Mouse (Mus musculus) lung, embryonic 14.5 days (tissue): ENCODE measurements around the gene Vim. TPM values are rescaled to one million over a fixed set of nuclear protein-coding genes. Genes with fewer than 3 reads are reported as not detected.
"Not testable (repeated sequence)": the region's sequence is repeated elsewhere in the genome, so short reads cannot be mapped to it uniquely, and the experiment has no call there.

ENCODE experiments used
- ATAC-seq: fragments of 200-750 bp; cut with Nextera tagmentation; 2 replicates; pipeline ENCODE4 v1.8.0; 2017; ENCODE audit warnings: mild to moderate bottlenecking, moderate TSS enrichment, moderate library complexity; ENCODE audit not compliant: insufficient read depth
- DNase-seq: peaks from one replicate; pipeline ENCODE4 v3.0.0-alpha.2; 2015
- H3K27ac ChIP-seq: fragments of 300-500 bp; sonication (generic); 2 replicates; pipeline ENCODE4 v1.5.1; 2014; ENCODE audit warnings: low read depth, mild to moderate bottlenecking, moderate library complexity
- H3K27me3 ChIP-seq: fragments of 300-500 bp; sonication (generic); 2 replicates; pipeline ENCODE4 v1.6.1; 2014; ENCODE audit warnings: low read length, control low read depth; ENCODE audit not compliant: insufficient read depth
- H3K36me3 ChIP-seq: fragments of 300-500 bp; sonication (generic); 2 replicates; pipeline ENCODE4 v1.6.1; 2014; ENCODE audit warnings: control low read depth; ENCODE audit not compliant: insufficient read depth
- H3K4me1 ChIP-seq: fragments of 300-500 bp; sonication (generic); 2 replicates; pipeline ENCODE4 v1.6.1; 2014; ENCODE audit warnings: antibody characterized with exemption, control low read depth; ENCODE audit not compliant: insufficient read depth
- H3K4me2 ChIP-seq: fragments of 300-500 bp; sonication (generic); 2 replicates; pipeline ENCODE4 v1.6.1; 2014; ENCODE audit warnings: mild to moderate bottlenecking
- H3K4me3 ChIP-seq: fragments of 300-500 bp; sonication (generic); 2 replicates; pipeline ENCODE4 v1.5.1; 2014; ENCODE audit warnings: low read depth, low read length
- H3K9ac ChIP-seq: fragments of 300-500 bp; sonication (generic); 2 replicates; pipeline ENCODE4 v1.6.1; 2014
- H3K9me3 ChIP-seq: fragments of 300-500 bp; sonication (generic); 2 replicates; pipeline ENCODE4 v1.6.1; 2016; ENCODE audit warnings: low read depth, low read length, control low read depth
- CTCF ChIP-seq: IDR thresholded peaks from 2 replicates; pipeline ENCODE4 v1.5.1; 2016; ENCODE audit warnings: antibody characterized with exemption, low read depth
- WGBS: fragments of 180-500 bp; shearing (Covaris S2); extraction: QIAGEN DNeasy Blood & Tissue Kit; methylation state at CpG from one replicate; pipeline ENCODE4 v1.1.7; 2014; 5-methylcytosine and 5-hydroxymethylcytosine counted together
- polyA plus RNA-seq: library from polyadenylated mRNA; unstranded; fragments of >200 nt; fragmentation: Nextera tagmentation; extraction: Ambion mirVana; gene quantifications from 2 replicates; pipeline ENCODE4 v1.2.1, GENCODE M21; 2014

Vim gene
- polyA plus RNA-seq, 1 experiment from 2014 or later, result 843 TPM

DNA sequence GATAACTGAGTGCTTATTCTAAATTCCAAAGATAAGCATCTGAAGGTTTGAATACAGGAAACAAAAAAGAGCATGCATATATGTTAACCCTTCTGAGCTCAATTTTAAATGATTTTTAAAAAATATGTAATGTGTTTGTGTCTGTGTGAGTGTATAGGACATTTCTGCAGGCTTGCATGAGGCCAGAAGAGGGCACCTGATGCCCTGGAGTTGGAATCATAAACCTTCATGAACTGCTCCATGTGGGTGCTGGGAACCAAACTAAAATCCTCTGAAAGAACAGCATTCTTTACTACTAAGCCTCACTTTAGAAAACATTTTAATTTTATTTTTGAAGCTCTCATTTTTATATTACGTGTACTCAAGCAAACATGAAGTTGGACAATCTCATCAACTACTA is 3.7 kb downstream of the Vim start:
- 0 out of 2 replicates have a peak, but pooled peaks have one; percentile 5 for TF ChIP-seq CTCF
- H3K4me1 ChIP-seq, result peaks cover 9% of the 10 kb centered on the region; the same call in 1 of the 2 replicates
- peak overlapping the region; percentile 14; the same call in 1 of the 2 replicates for H3K4me3 ChIP-seq
- no peaks in the 10 kb centered on the region for H3K9me3 ChIP-seq
- H3K4me2 ChIP-seq, result peak overlapping the region; percentile 36
- DNase-seq, result no peak
- H3K27ac ChIP-seq, result no peak overlapping the region
- WGBS, result 94% methylated on average over 1 of the region's 1 CpGs
- ATAC-seq, result no peak
- H3K27me3 ChIP-seq, result no peaks in the 10 kb centered on the region
- peaks cover 59% of the 10 kb centered on the region for H3K36me3 ChIP-seq
- no peak overlapping the region for H3K9ac ChIP-seq

DNA sequence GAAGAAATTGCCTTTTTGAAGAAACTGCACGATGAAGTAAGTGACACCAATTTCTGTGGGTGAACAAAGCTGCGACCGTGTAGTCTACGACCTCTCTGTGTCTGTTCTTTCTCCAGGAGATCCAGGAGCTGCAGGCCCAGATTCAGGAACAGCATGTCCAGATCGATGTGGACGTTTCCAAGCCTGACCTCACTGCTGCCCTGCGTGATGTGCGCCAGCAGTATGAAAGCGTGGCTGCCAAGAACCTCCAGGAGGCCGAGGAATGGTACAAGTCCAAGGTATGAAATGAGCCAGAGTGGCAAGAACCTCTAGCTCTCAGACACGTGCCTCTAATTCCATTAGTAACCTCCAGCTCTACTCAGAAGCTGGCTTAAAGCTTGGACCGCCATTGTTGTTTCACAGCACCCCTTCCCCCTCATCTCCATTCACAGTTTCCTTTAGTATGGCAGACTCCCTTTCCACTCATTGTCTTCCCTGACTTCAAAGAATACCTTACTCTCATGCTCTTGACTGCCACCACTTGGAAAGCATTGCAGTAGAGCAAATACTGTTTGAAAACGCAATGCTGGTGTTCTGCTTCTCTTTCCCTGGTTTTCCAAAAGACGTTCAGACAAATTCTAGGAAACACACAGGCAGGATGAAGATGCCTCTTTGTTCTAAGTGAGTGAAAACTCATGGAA is 4.9 kb downstream of the Vim start:
- H3K36me3 ChIP-seq, result peaks cover 67% of the 10 kb centered on the region
- H3K9me3 ChIP-seq, result no peaks in the 10 kb centered on the region
- H3K27ac ChIP-seq, result no peak overlapping the region
- no peak overlapping the region for H3K9ac ChIP-seq
- ATAC-seq, result no peak
- DNase-seq, result no peak
- 0 out of 2 replicates have a peak, but pooled peaks cover 2% of the 10 kb centered on the region for H3K4me1 ChIP-seq
- no peak overlapping the region for H3K4me3 ChIP-seq
- 81% methylated on average over 14 of the region's 14 CpGs for WGBS
- H3K4me2 ChIP-seq, result peak overlapping the region; percentile 20; the same call in 1 of the 2 replicates
- H3K27me3 ChIP-seq, result no peaks in the 10 kb centered on the region
- no peak for TF ChIP-seq CTCF

DNA sequence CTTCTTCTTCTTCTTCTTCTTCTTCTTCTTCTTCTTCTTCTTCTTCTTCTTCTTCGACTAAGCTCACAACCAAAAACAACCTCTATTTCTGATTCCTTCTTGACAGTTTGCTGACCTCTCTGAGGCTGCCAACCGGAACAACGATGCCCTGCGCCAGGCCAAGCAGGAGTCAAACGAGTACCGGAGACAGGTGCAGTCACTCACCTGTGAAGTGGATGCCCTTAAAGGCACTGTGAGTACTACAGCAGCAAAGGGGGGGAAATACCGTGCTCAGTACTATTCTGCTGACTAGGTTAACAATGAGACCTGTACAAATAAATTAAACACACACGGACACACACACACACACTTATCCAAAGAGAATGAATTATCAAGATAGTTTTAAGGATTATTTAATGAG is 5.6 kb downstream of the Vim start:
- no peak for TF ChIP-seq CTCF
- no peak overlapping the region for H3K27ac ChIP-seq
- peaks cover 67% of the 10 kb centered on the region for H3K36me3 ChIP-seq

DNA sequence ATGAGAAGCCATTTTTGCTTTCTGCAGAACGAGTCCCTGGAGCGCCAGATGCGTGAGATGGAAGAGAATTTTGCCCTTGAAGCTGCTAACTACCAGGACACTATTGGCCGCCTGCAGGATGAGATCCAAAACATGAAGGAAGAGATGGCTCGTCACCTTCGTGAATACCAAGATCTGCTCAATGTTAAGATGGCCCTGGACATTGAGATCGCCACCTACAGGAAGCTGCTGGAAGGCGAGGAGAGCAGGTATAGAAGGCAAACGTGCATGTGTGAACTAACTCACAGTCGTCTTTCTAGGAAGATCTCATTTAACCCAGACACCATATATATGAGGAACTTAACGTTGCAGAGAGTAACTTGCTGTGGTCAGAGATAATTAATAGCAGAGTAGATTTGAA is 6.3 kb downstream of the Vim start:
- H3K4me2 ChIP-seq, result no peak overlapping the region
- 63% methylated on average over 11 of the region's 11 CpGs for WGBS
- ATAC-seq, result no peak
- no peak overlapping the region for H3K27ac ChIP-seq
- DNase-seq, result peak; percentile 31
- peak; percentile 53 for TF ChIP-seq CTCF
- no peak overlapping the region for H3K9ac ChIP-seq
- H3K27me3 ChIP-seq, result no peaks in the 10 kb centered on the region
- peaks cover 67% of the 10 kb centered on the region for H3K36me3 ChIP-seq
- H3K4me3 ChIP-seq, result no peak overlapping the region
- no peaks in the 10 kb centered on the region for H3K9me3 ChIP-seq
- H3K4me1 ChIP-seq, result 0 out of 2 replicates have a peak, but pooled peaks cover 2% of the 10 kb centered on the region

More for the DNA sequence above, 5.6 kb downstream of the Vim start:
- Histone ChIP-seq H3K4me3 (no peak overlapping the region), H3K4me2 (no peak overlapping the region), H3K4me1 (0 out of 2 replicates have a peak, but pooled peaks cover 2% of the 10 kb centered on the region), H3K9me3 (no peaks in the 10 kb centered on the region), H3K27me3 (no peaks in the 10 kb centered on the region), H3K9ac (no peak overlapping the region)
- 82% methylated on average over 8 of the region's 8 CpGs for WGBS
- no peak for DNase-seq
- ATAC-seq, result no peak

DNA sequence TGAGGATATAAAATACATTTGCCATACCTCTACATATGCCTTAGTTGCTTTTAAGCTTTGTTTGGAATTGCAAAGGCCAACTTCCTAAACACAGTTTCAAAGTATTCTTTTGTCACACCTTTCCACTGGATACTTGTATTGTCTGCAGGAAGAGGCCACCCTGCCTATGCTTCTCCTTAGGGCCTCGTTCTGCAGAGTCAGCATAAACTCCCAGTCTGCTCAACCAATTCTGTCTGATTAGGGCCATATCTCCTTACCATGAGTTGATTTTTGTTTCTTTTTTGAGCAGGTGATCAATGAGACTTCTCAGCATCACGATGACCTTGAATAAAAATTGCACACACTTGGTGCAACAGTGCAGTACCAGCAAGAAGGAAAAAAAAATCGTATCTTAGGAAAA is 8.5 kb downstream of the Vim start:
- ATAC-seq, result no peak
- Histone ChIP-seq H3K36me3 (peaks cover 55% of the 10 kb centered on the region), H3K4me1 (no peaks in the 10 kb centered on the region), H3K9me3 (no peaks in the 10 kb centered on the region), H3K4me3 (no peak overlapping the region), H3K9ac (no peak overlapping the region), H3K27me3 (no peaks in the 10 kb centered on the region), H3K4me2 (no peak overlapping the region), H3K27ac (no peak overlapping the region)
- no peak for DNase-seq
- no peak for TF ChIP-seq CTCF
- 80% methylated on average over 3 of the region's 3 CpGs for WGBS

DNA sequence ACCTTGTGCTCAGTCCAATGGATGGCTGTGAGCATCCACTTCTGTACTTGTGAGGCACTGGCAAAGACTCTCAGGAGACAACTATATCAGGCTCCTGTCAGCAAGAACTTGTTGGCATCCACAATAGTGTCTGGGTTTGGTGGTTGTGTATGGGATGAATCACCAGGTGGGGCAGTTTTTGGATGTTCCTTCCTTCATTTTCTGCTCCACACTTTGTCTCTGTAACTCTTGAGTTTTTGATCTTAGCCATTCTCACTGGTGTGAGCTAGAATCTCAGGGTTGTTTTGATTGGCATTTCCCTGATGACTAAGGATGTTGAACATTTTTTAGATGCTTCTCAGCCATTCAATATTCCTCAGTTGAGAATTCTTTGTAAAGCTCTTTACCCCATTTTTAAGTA is 10.0 kb downstream of the Vim start:
- H3K27ac ChIP-seq, H3K27me3 ChIP-seq, H3K4me1 ChIP-seq, ATAC-seq, H3K4me3 ChIP-seq, H3K9me3 ChIP-seq, DNase-seq, H3K4me2 ChIP-seq, H3K9ac ChIP-seq: not testable (repeated sequence)
- H3K36me3 ChIP-seq, result peaks cover 43% of the 10 kb centered on the region

DNA sequence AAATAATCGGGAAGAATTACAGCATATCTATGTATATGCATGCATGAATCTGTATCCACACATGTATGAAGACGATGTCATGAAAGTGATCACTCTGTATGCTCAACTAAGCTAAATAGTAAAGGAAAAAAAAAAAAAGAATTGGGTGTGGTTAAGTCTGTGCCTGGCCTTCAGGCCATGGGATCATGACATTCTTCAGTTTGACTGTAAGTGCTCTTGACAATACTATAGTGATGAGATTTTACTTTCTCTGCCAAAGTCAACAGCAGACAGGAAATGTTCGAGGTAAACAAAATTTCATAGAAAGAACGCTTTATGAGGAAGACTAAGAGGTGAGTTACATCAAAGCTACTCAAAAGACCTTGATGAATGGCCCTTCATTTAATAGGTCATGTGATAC is 19.6 kb downstream of the Vim start:
- Histone ChIP-seq H3K36me3 (no peaks in the 10 kb centered on the region), H3K4me1 (no peaks in the 10 kb centered on the region), H3K27ac (no peak overlapping the region), H3K9ac (no peak overlapping the region), H3K9me3 (no peaks in the 10 kb centered on the region), H3K27me3 (no peaks in the 10 kb centered on the region), H3K4me2 (no peak overlapping the region), H3K4me3 (no peak overlapping the region)
- WGBS, result 56% methylated on average over 4 of the region's 4 CpGs
- DNase-seq, result peak; percentile 17
- ATAC-seq, result no peak
- no peak for TF ChIP-seq CTCF
